In genomic region chr17:29165452-29165851, GRCm38 (mm10) we compare ENCODE assay signal across 11 mouse cellular contexts. TPM values are rescaled to one million over a fixed set of nuclear protein-coding genes. Genes with fewer than 3 reads are reported as not detected.
A peak's percentile ranks its signal among the peaks of the same experiment; 100 is the strongest.
DNase-seq lines count a peak whose midpoint lies in the region; ATAC-seq and TF ChIP-seq lines count a peak whose summit lies in the region.
"Had no signal": no experiment of that assay in that cellular context is flagged by ENCODE, and none has a peak within 500 bp of the region (broad histone marks: within the 10 kb centered on the region; RNA-seq: fewer than 3 reads in every experiment).

No protein-coding gene starts in this region.

- no peak for TF ChIP-seq CTCF in forebrain, postnatal 0 days (IDR thresholded peaks at IDR 0.05; ENCODE audit: low read depth)

- H3K9ac ChIP-seq in forebrain, embryonic 13.5 days, result no peak overlapping the region
- H3K9ac ChIP-seq in forebrain, embryonic 11.5 days (ENCODE audit: low read length), result no peak overlapping the region
- H3K9ac ChIP-seq in forebrain, postnatal 0 days, result no peak overlapping the region
- H3K9ac ChIP-seq in midbrain, embryonic 11.5 days (ENCODE audit: low read length), result 0 out of 2 replicates have a peak overlapping the region, but pooled peaks have one; percentile 10

- DNase-seq in forebrain, embryonic 11.5 days (ENCODE audit: low spot score), result no peak
- peak; percentile 55 to 66 for DNase-seq in B cell, adult 2 months
- no peak for DNase-seq in forebrain, postnatal 0 days
- DNase-seq in midbrain, embryonic 11.5 days (ENCODE audit: low spot score, missing footprints), result no peak
- DNase-seq in cerebellum, adult 11-12 months, result no peak
- no peak for DNase-seq in cerebellum, postnatal 4 days (ENCODE audit: low spot score in 2 of 2)
- DNase-seq in cerebellum, postnatal 14 days, result no peak
- DNase-seq: lung, postnatal 10 days; right cerebral cortex, postnatal 25 days had no signal

- no peaks in the 10 kb centered on the region for H3K36me3 ChIP-seq in forebrain, embryonic 13.5 days (ENCODE audit: poor library complexity, severe bottlenecking)
- no peaks in the 10 kb centered on the region for H3K36me3 ChIP-seq in forebrain, embryonic 11.5 days (ENCODE audit: control insufficient read depth, insufficient read depth, low read length)
- H3K36me3 ChIP-seq in forebrain, postnatal 0 days (ENCODE audit: insufficient read depth), result peaks cover 3% of the 10 kb centered on the region; the same call in 1 of the 2 replicates
- no peaks in the 10 kb centered on the region; the same call in 1 of the 2 replicates for H3K36me3 ChIP-seq in midbrain, embryonic 11.5 days (ENCODE audit: control insufficient read depth, insufficient read depth, low read length)

- peaks cover 24% of the 10 kb centered on the region for H3K4me1 ChIP-seq in forebrain, embryonic 13.5 days
- peaks cover 11% of the 10 kb centered on the region for H3K4me1 ChIP-seq in forebrain, embryonic 11.5 days (replicated peaks; ENCODE audit: control insufficient read depth, insufficient read depth, low read length)
- 0 out of 2 replicates have a peak, but pooled peaks cover 4% of the 10 kb centered on the region for H3K4me1 ChIP-seq in forebrain, postnatal 0 days (ENCODE audit: insufficient read depth)
- H3K4me1 ChIP-seq in midbrain, embryonic 11.5 days (ENCODE audit: control insufficient read depth, insufficient read depth, low read length), result peaks cover 17% of the 10 kb centered on the region

- H3K4me3 ChIP-seq in forebrain, embryonic 13.5 days, result no peak overlapping the region
- no peak overlapping the region for H3K4me3 ChIP-seq in forebrain, embryonic 11.5 days (ENCODE audit: low read depth, low read length)
- no peak overlapping the region for H3K4me3 ChIP-seq in forebrain, postnatal 0 days (ENCODE audit: low read depth, low read length)
- H3K4me3 ChIP-seq in midbrain, embryonic 11.5 days (ENCODE audit: low read depth, low read length), result no peak overlapping the region
- H3K4me3 ChIP-seq: erythroblast, embryonic 14.5 days had no signal

- WGBS in forebrain, embryonic 13.5 days, result 6% methylated on average over 6 of the region's 6 CpGs
- 6% methylated on average over 6 of the region's 6 CpGs for WGBS in forebrain, embryonic 11.5 days
- WGBS in forebrain, postnatal 0 days, result 10% methylated on average over 6 of the region's 6 CpGs
- 7% methylated on average over 6 of the region's 6 CpGs for WGBS in midbrain, embryonic 11.5 days

- no peak overlapping the region for H3K4me2 ChIP-seq in forebrain, embryonic 13.5 days
- no peak overlapping the region for H3K4me2 ChIP-seq in forebrain, embryonic 11.5 days (ENCODE audit: low read depth, low read length, severe bottlenecking)
- H3K4me2 ChIP-seq in forebrain, postnatal 0 days (ENCODE audit: low read depth), result no peak overlapping the region
- no peak overlapping the region for H3K4me2 ChIP-seq in midbrain, embryonic 11.5 days

- H3K27me3 ChIP-seq in forebrain, embryonic 13.5 days, result no peaks in the 10 kb centered on the region
- no peaks in the 10 kb centered on the region for H3K27me3 ChIP-seq in forebrain, embryonic 11.5 days (ENCODE audit: control insufficient read depth, insufficient read depth, low read length)
- no peaks in the 10 kb centered on the region for H3K27me3 ChIP-seq in forebrain, postnatal 0 days (ENCODE audit: insufficient read depth, low read length)
- H3K27me3 ChIP-seq in midbrain, embryonic 11.5 days (ENCODE audit: control insufficient read depth, insufficient read depth, low read length), result no peaks in the 10 kb centered on the region

- no peaks in the 10 kb centered on the region for H3K9me3 ChIP-seq in forebrain, embryonic 13.5 days (replicated peaks)
- H3K9me3 ChIP-seq in forebrain, embryonic 11.5 days (ENCODE audit: control insufficient read depth, low read length), result no peaks in the 10 kb centered on the region
- no peaks in the 10 kb centered on the region for H3K9me3 ChIP-seq in forebrain, postnatal 0 days (ENCODE audit: low read length)
- no peaks in the 10 kb centered on the region for H3K9me3 ChIP-seq in midbrain, embryonic 11.5 days (ENCODE audit: control insufficient read depth, low read length)

- peak overlapping the region; percentile 72 for H3K27ac ChIP-seq in forebrain, embryonic 13.5 days
- no peak overlapping the region for H3K27ac ChIP-seq in forebrain, embryonic 11.5 days (ENCODE audit: low read depth, low read length)
- no peak overlapping the region for H3K27ac ChIP-seq in forebrain, postnatal 0 days (ENCODE audit: low read depth, low read length)
- H3K27ac ChIP-seq in midbrain, embryonic 11.5 days (ENCODE audit: low read depth, low read length), result 0 out of 2 replicates have a peak overlapping the region, but pooled peaks have one; percentile 17

- ATAC-seq in forebrain, embryonic 13.5 days, result 0 out of 2 replicates have a peak, but pooled peaks have one; percentile 21
- no peak for ATAC-seq in forebrain, embryonic 11.5 days (replicated peaks; ENCODE audit: low FRiP score)
- ATAC-seq in forebrain, postnatal 0 days, result peak; percentile 51; the same call in 1 of the 2 replicates
- peak; percentile 67 for ATAC-seq in midbrain, embryonic 11.5 days (ENCODE audit: low FRiP score)

RNA-seq across cellular contexts. Expression of gene Rab44, which starts 51.5 kb away (rescaled TPM):
- 0.18 TPM in 1 of 2 replicates, not detected in the other for polyA plus RNA-seq in forebrain, embryonic 13.5 days (2015; fragmentation: Nextera tagmentation; extraction: Ambion mirVana)
- polyA plus RNA-seq in forebrain, embryonic 11.5 days (2014; fragmentation: Nextera tagmentation; extraction: Ambion mirVana), result 0.08 TPM in 1 of 2 replicates, not detected in the other
- total RNA-seq in forebrain, postnatal 0 days (2014; rRNA removed), result not detected in 2 replicates
- 0.13 TPM in 1 of 2 replicates, not detected in the other for polyA plus RNA-seq in forebrain, postnatal 0 days (2015; fragmentation: Nextera tagmentation; extraction: Ambion mirVana)
- 0.22 and 0.44 TPM in 2 replicates for polyA plus RNA-seq in midbrain, embryonic 11.5 days (2014; fragmentation: Nextera tagmentation; extraction: Ambion mirVana)

Comparison
In these comparisons a context has a peak if more than half of its experiments do, and no peak if none do; other contexts are left out.
1. H3K27ac ChIP-seq: peak in forebrain, embryonic 13.5 days (single experiment) and midbrain, embryonic 11.5 days (single experiment); none in forebrain, embryonic 11.5 days (single experiment) and forebrain, postnatal 0 days (single experiment).
2. DNase-seq: peak in B cell, adult 2 months (2 of 2); none in forebrain, embryonic 11.5 days (single experiment), forebrain, postnatal 0 days (single experiment), midbrain, embryonic 11.5 days (single experiment), cerebellum, adult 11-12 months (single experiment), cerebellum, postnatal 4 days (0 of 2) and cerebellum, postnatal 14 days (0 of 2).